Mouse (Mus musculus): ENCODE measurements around the gene Smim1. TPM values are rescaled to one million over a fixed set of nuclear protein-coding genes. Genes with fewer than 3 reads are reported as not detected.

The Smim1 gene
- total RNA-seq, 2 experiments from 2014 or later: 4.0 to 6.3 TPM

Other genes starting within 250 kb of the Smim1 start
- 10 to 100 TPM in 1 of 2 experiments, 1 to 10 TPM in 1; 9.6 to 10.1 TPM for gene A430005L14Rik, start 69.0 kb downstream of the Smim1 start, total RNA-seq (2021)
- gene Dffb, start 51.1 kb downstream of the Smim1 start, total RNA-seq (2021): 1 to 10 TPM; 1.3 to 1.8 TPM
- 10 to 100 TPM; 15.2 to 15.3 TPM for gene Cep104, start 51.0 kb downstream of the Smim1 start, total RNA-seq (2021)
- gene Lrrc47, start 14.5 kb downstream of the Smim1 start, total RNA-seq (2021): 10 to 100 TPM; 20.6 to 27.7 TPM
- not detected for gene Ccdc27, start 16.4 kb upstream of the Smim1 start, total RNA-seq (2021)
- gene Trp73, start 114.0 kb upstream of the Smim1 start, total RNA-seq (2021): under 1 TPM in 1 of 2 experiments, not detected in 1; 0.10 TPM
- gene Wrap73, start 116.1 kb upstream of the Smim1 start, total RNA-seq (2021): 1 to 10 TPM; 7.7 to 8.8 TPM
- gene Tprgl, start 134.4 kb upstream of the Smim1 start, total RNA-seq (2021): 10 to 100 TPM; 81.7 to 84.5 TPM
- gene Megf6, start 144.5 kb upstream of the Smim1 start, total RNA-seq (2021): 1 to 10 TPM; 2.9 to 3.4 TPM